Mouse (Mus musculus): Measurements from ENCODE around the gene Lin7a. TPM values are rescaled to one million over a fixed set of nuclear protein-coding genes. Genes with fewer than 3 reads are reported as not detected.
"Not testable (repeated sequence)": the region's sequence is repeated elsewhere in the genome, so short reads cannot be mapped to it uniquely, and the experiment has no call there.

Lin7a gene
- polyA plus RNA-seq, 1 experiment from 2014 or later, result 9.5 TPM

- no peak for ATAC-seq
- Histone ChIP-seq H3K4me3 (no peak overlapping the region), H3K9ac (no peak overlapping the region), H3K4me2 (no peak overlapping the region), H3K4me1 (no peaks in the 10 kb centered on the region), H3K36me3 (ENCODE audit: poor library complexity, severe bottlenecking) (no peaks in the 10 kb centered on the region), H3K9me3 (replicated peaks) (no peaks in the 10 kb centered on the region), H3K27me3 (no peaks in the 10 kb centered on the region), H3K27ac (no peak overlapping the region)
- WGBS, result 81% methylated on average over 2 of the region's 2 CpGs
Measured at GRCm38 (mm10) chr10:107238151-107238860, 33.2 kb upstream of the Lin7a start.

- no peaks in the 10 kb centered on the region for H3K4me1 ChIP-seq
- H3K27ac ChIP-seq, result no peak overlapping the region
- no peak overlapping the region for H3K4me3 ChIP-seq
- 77% methylated on average over 3 of the region's 3 CpGs for WGBS
- no peaks in the 10 kb centered on the region for H3K9me3 ChIP-seq (replicated peaks)
- no peaks in the 10 kb centered on the region for H3K27me3 ChIP-seq
- no peak overlapping the region for H3K9ac ChIP-seq
- H3K4me2 ChIP-seq, result no peak overlapping the region
- H3K36me3 ChIP-seq (ENCODE audit: poor library complexity, severe bottlenecking), result no peaks in the 10 kb centered on the region
- ATAC-seq, result no peak
Measured at GRCm38 (mm10) chr10:107238861-107239435, 32.5 kb upstream of the Lin7a start.

- Histone ChIP-seq H3K4me2 (no peak overlapping the region), H3K9me3 (replicated peaks) (no peaks in the 10 kb centered on the region), H3K4me3 (no peak overlapping the region), H3K9ac (no peak overlapping the region), H3K36me3 (ENCODE audit: poor library complexity, severe bottlenecking) (no peaks in the 10 kb centered on the region), H3K27ac (no peak overlapping the region), H3K4me1 (no peaks in the 10 kb centered on the region), H3K27me3 (no peaks in the 10 kb centered on the region)
- 89% methylated on average over 2 of the region's 2 CpGs for WGBS
- no peak for ATAC-seq
Measured at GRCm38 (mm10) chr10:107239651-107240330, 31.7 kb upstream of the Lin7a start.

GRCm38 (mm10) chr10:107240446-107240845, 31.0 kb upstream of the Lin7a start:
- Histone ChIP-seq H3K27me3 (no peaks in the 10 kb centered on the region), H3K4me1 (no peaks in the 10 kb centered on the region), H3K27ac (no peak overlapping the region), H3K9ac (no peak overlapping the region), H3K4me2 (no peak overlapping the region), H3K36me3 (ENCODE audit: poor library complexity, severe bottlenecking) (no peaks in the 10 kb centered on the region), H3K9me3 (replicated peaks) (no peaks in the 10 kb centered on the region), H3K4me3 (no peak overlapping the region)
- WGBS, result 96% methylated on average over 1 of the region's 1 CpGs
- ATAC-seq, result no peak

- H3K36me3 ChIP-seq (ENCODE audit: poor library complexity, severe bottlenecking), result no peaks in the 10 kb centered on the region
- H3K9me3 ChIP-seq (replicated peaks), result no peaks in the 10 kb centered on the region
- 94% methylated on average over 3 of the region's 3 CpGs for WGBS
- H3K27ac ChIP-seq, result no peak overlapping the region
- no peak overlapping the region for H3K9ac ChIP-seq
- no peak overlapping the region for H3K4me2 ChIP-seq
- no peaks in the 10 kb centered on the region for H3K27me3 ChIP-seq
- no peak for ATAC-seq
- H3K4me3 ChIP-seq, result no peak overlapping the region
- H3K4me1 ChIP-seq, result no peaks in the 10 kb centered on the region
Measured at GRCm38 (mm10) chr10:107240986-107241385, 30.5 kb upstream of the Lin7a start.

GRCm38 (mm10) chr10:107241406-107241805, 30.1 kb upstream of the Lin7a start:
- ATAC-seq, result no peak
- H3K27ac ChIP-seq, result no peak overlapping the region
- H3K4me1 ChIP-seq, result no peaks in the 10 kb centered on the region
- no peak overlapping the region for H3K4me2 ChIP-seq
- H3K27me3 ChIP-seq, result no peaks in the 10 kb centered on the region
- H3K4me3 ChIP-seq, result no peak overlapping the region
- no peaks in the 10 kb centered on the region for H3K9me3 ChIP-seq (replicated peaks)
- H3K36me3 ChIP-seq (ENCODE audit: poor library complexity, severe bottlenecking), result no peaks in the 10 kb centered on the region
- no peak overlapping the region for H3K9ac ChIP-seq

GRCm38 (mm10) chr10:107241999-107242398, 29.5 kb upstream of the Lin7a start:
- not testable (repeated sequence) for H3K4me1 ChIP-seq; ATAC-seq; H3K4me2 ChIP-seq; H3K9ac ChIP-seq; H3K27me3 ChIP-seq; H3K9me3 ChIP-seq (replicated peaks); H3K27ac ChIP-seq; H3K4me3 ChIP-seq; H3K36me3 ChIP-seq (ENCODE audit: poor library complexity, severe bottlenecking)
- WGBS, result 93% methylated on average over 1 of the region's 1 CpGs

GRCm38 (mm10) chr10:107242696-107243400, 28.6 kb upstream of the Lin7a start:
- H3K4me3 ChIP-seq, result no peak overlapping the region
- H3K9me3 ChIP-seq (replicated peaks), result no peaks in the 10 kb centered on the region
- no peaks in the 10 kb centered on the region for H3K4me1 ChIP-seq
- H3K36me3 ChIP-seq (ENCODE audit: poor library complexity, severe bottlenecking), result no peaks in the 10 kb centered on the region
- no peaks in the 10 kb centered on the region for H3K27me3 ChIP-seq
- no peak overlapping the region for H3K27ac ChIP-seq
- no peak overlapping the region for H3K9ac ChIP-seq
- no peak for ATAC-seq
- WGBS, result 80% methylated on average over 1 of the region's 1 CpGs
- H3K4me2 ChIP-seq, result no peak overlapping the region

GRCm38 (mm10) chr10:107244211-107244610, 27.3 kb upstream of the Lin7a start:
- ATAC-seq, result no peak
- no peak overlapping the region for H3K9ac ChIP-seq
- H3K27me3 ChIP-seq, result no peaks in the 10 kb centered on the region
- H3K4me2 ChIP-seq, result no peak overlapping the region
- 81% methylated on average over 2 of the region's 2 CpGs for WGBS
- H3K4me3 ChIP-seq, result no peak overlapping the region
- H3K36me3 ChIP-seq (ENCODE audit: poor library complexity, severe bottlenecking), result no peaks in the 10 kb centered on the region
- H3K27ac ChIP-seq, result no peak overlapping the region
- H3K4me1 ChIP-seq, result no peaks in the 10 kb centered on the region
- no peaks in the 10 kb centered on the region for H3K9me3 ChIP-seq (replicated peaks)

- Histone ChIP-seq H3K36me3 (ENCODE audit: poor library complexity, severe bottlenecking) (no peaks in the 10 kb centered on the region), H3K9ac (no peak overlapping the region), H3K4me3 (no peak overlapping the region), H3K27me3 (no peaks in the 10 kb centered on the region), H3K9me3 (replicated peaks) (no peaks in the 10 kb centered on the region), H3K4me2 (no peak overlapping the region), H3K27ac (no peak overlapping the region), H3K4me1 (no peaks in the 10 kb centered on the region)
- no peak for ATAC-seq
- WGBS, result 91% methylated on average over 4 of the region's 4 CpGs
Measured at GRCm38 (mm10) chr10:107244691-107245530, 26.6 kb upstream of the Lin7a start.

GRCm38 (mm10) chr10:107245531-107245840, 26.0 kb upstream of the Lin7a start:
- WGBS, result 71% methylated on average over 2 of the region's 2 CpGs
- Histone ChIP-seq H3K36me3 (ENCODE audit: poor library complexity, severe bottlenecking) (no peaks in the 10 kb centered on the region), H3K9ac (no peak overlapping the region), H3K27me3 (no peaks in the 10 kb centered on the region), H3K4me3 (no peak overlapping the region), H3K9me3 (replicated peaks) (no peaks in the 10 kb centered on the region), H3K27ac (no peak overlapping the region), H3K4me2 (no peak overlapping the region), H3K4me1 (no peaks in the 10 kb centered on the region)
- ATAC-seq, result no peak
